Mouse (Mus musculus): ENCODE measurements at regions not wholly inside any gene's neighbourhood (a gene's known extent, or its start where the extent isn't known, plus 50 kb on each side); places are given as distances from the start of the nearest gene placed in this dataset.

DNA sequence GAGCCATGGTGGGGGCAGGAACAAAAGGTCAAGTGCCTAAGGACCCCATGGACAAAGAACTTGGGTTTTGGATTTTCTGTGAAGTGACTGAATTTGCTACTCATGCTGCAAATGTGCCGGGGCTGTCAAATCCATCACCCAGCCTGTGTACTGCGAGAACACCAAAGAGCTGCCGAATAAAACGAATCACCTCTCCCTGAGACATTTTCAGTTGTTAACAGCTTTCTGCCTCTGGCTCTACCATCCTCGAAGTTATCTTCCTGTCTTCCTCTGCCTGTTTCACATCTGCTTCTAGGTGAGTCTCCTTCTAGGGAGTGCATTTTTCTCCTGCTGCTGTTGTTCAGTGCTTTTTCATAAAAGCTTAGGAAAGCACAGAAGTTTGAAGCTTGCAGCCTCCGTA lies 283.3 kb upstream of the Gm21798 start:
- no peak overlapping the region for H3K9ac ChIP-seq (replicated peaks; ENCODE audit: low read depth)
- 39% methylated on average over 6 of the region's 6 CpGs for WGBS
- H3K4me3 ChIP-seq (ENCODE audit: low read depth, low read length), result no peak overlapping the region
- H3K27me3 ChIP-seq (replicated peaks; ENCODE audit: insufficient read depth, low read length), result no peaks in the 10 kb centered on the region
- no peak for ATAC-seq
- H3K36me3 ChIP-seq (ENCODE audit: insufficient read depth, low read length), result no peaks in the 10 kb centered on the region
- no peaks in the 10 kb centered on the region for H3K9me3 ChIP-seq (ENCODE audit: low read length)
- TF ChIP-seq CTCF (IDR thresholded peaks at IDR 0.05), result no peak
- no peak for TF ChIP-seq EP300 (IDR thresholded peaks at IDR 0.05)
- no peak overlapping the region for H3K27ac ChIP-seq (ENCODE audit: low read length)
- no peak overlapping the region for H3K4me2 ChIP-seq (replicated peaks; ENCODE audit: low read depth, low read length)
- H3K4me1 ChIP-seq (ENCODE audit: insufficient read depth, low read depth, low read length), result no peaks in the 10 kb centered on the region
- DNase-seq (ENCODE audit: low spot score), result no peak

DNA sequence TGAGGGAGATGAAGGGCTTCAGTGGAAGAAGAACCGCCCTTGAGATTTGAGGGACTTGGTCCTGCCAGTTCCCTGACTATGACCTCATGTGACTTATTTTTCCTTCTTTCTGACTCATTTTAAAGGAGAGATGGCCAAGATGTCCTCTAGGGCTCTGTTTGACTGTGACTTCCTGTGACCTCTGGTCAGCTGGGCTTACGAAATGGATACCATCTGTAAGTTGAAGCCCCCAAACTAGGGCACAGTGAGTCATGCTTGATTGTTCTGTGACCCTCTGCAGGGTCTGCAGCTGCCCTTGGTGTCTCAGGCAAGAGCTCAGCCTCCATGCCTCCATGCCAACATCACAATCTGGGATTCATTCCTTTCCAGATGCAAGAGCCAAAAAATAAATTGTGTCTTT lies 282.3 kb upstream of the Gm21798 start:
- H3K4me3 ChIP-seq (ENCODE audit: low read depth, low read length), result no peak overlapping the region
- no peak overlapping the region for H3K4me2 ChIP-seq (replicated peaks; ENCODE audit: low read depth, low read length)
- DNase-seq (ENCODE audit: low spot score) (no peak), ATAC-seq (no peak; the same call in 1 of the 2 replicates)
- H3K9me3 ChIP-seq (ENCODE audit: low read length), result no peaks in the 10 kb centered on the region
- H3K36me3 ChIP-seq (ENCODE audit: insufficient read depth, low read length), result no peaks in the 10 kb centered on the region
- no peaks in the 10 kb centered on the region for H3K27me3 ChIP-seq (replicated peaks; ENCODE audit: insufficient read depth, low read length)
- 82% methylated on average over 2 of the region's 2 CpGs for WGBS
- no peaks in the 10 kb centered on the region for H3K4me1 ChIP-seq (ENCODE audit: insufficient read depth, low read depth, low read length)
- H3K9ac ChIP-seq (replicated peaks; ENCODE audit: low read depth), result no peak overlapping the region
- H3K27ac ChIP-seq (ENCODE audit: low read length), result no peak overlapping the region
- no peak for TF ChIP-seq EP300 (IDR thresholded peaks at IDR 0.05)

DNA sequence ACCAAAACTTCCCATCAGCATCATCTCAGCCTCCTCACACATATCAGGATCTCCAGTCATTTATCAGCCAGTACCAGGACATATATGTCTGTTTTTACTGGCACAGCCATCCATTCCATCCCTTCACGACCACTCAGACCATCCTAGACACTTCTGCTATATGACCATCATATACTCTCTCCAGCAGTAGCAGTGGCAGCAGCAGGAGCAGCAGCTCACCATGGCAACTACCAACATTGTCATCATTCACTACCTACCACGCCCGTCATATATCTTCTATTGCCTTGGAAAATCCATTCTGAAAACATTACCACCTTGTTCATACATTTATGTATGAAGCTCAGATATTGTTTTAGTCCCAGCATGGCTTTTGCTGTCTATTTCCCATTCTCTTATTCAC lies 276.1 kb upstream of the Gm21798 start:
- Histone ChIP-seq H3K36me3 (ENCODE audit: insufficient read depth, low read length) (no peaks in the 10 kb centered on the region), H3K27ac (ENCODE audit: low read length) (no peak overlapping the region), H3K4me2 (replicated peaks; ENCODE audit: low read depth, low read length) (no peak overlapping the region), H3K9me3 (ENCODE audit: low read length) (no peaks in the 10 kb centered on the region), H3K27me3 (replicated peaks; ENCODE audit: insufficient read depth, low read length) (no peaks in the 10 kb centered on the region), H3K9ac (replicated peaks; ENCODE audit: low read depth) (no peak overlapping the region), H3K4me1 (ENCODE audit: insufficient read depth, low read depth, low read length) (no peaks in the 10 kb centered on the region), H3K4me3 (ENCODE audit: low read depth, low read length) (no peak overlapping the region)
- WGBS, result 77% methylated on average over 3 of the region's 3 CpGs
- TF ChIP-seq EP300 (IDR thresholded peaks at IDR 0.05) (no peak), CTCF (IDR thresholded peaks at IDR 0.05) (no peak)
- ATAC-seq (no peak), DNase-seq (ENCODE audit: low spot score) (no peak)

DNA sequence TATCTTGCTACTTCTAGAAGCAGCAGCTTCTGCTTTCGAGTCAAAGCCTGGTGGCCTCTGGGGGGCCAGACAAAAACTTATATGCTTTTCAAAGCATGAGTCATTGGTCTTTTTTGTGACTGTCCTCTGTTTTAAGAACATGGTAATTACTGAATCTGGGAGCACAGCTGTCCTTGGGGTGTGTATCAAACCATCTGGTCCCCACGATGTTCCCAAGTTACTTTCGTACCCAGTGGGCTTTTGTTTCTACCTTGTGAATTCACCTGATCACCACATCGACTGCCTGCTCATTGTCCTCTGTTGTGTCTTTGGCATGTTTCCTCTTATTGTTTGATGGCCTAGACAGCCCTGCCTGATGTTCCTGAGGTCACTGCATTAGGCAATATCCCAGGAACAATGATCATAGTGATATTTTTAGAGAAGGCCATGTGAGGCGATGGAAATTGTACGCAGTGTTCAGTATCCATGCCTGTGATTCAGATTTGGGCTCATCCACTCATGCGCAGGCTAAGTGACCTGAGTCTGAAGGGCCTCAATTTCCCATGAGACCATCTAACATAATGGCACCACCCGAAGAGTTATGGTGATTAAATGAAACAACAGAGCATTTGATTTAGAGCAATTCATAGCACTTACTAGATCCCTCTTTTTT lies 275.1 kb upstream of the Gm21798 start:
- Histone ChIP-seq H3K27ac (ENCODE audit: low read length) (no peak overlapping the region), H3K36me3 (ENCODE audit: insufficient read depth, low read length) (no peaks in the 10 kb centered on the region), H3K4me3 (ENCODE audit: low read depth, low read length) (no peak overlapping the region), H3K4me2 (replicated peaks; ENCODE audit: low read depth, low read length) (no peak overlapping the region), H3K4me1 (ENCODE audit: insufficient read depth, low read depth, low read length) (no peaks in the 10 kb centered on the region), H3K9ac (replicated peaks; ENCODE audit: low read depth) (no peak overlapping the region), H3K27me3 (replicated peaks; ENCODE audit: insufficient read depth, low read length) (no peaks in the 10 kb centered on the region), H3K9me3 (ENCODE audit: low read length) (no peaks in the 10 kb centered on the region)
- WGBS, result 70% methylated on average over 8 of the region's 8 CpGs
- no peak for DNase-seq (ENCODE audit: low spot score)
- TF ChIP-seq EP300 (IDR thresholded peaks at IDR 0.05) (no peak), CTCF (IDR thresholded peaks at IDR 0.05) (no peak)
- ATAC-seq, result no peak

DNA sequence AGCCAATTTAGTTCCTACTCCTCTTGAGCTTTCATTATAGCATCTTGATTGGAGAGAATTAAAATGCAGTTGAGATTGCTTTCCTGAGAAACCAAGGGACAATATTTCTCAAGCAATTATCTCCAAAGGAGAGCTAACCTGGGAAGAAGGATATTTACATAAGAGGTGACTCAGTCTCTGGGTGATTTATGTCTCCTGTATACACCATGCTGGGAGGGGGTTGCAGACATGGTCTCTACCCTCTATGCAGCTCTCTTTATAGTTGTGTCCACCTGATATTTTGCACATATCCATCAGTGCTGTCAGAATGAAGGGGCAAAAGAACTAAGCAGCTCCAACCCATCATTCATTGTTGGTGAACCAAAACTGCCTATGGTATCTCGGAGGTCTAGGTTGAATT lies 274.6 kb upstream of the Gm21798 start:
- no peak overlapping the region for H3K4me2 ChIP-seq (replicated peaks; ENCODE audit: low read depth, low read length)
- DNase-seq (ENCODE audit: low spot score), result no peak
- H3K27ac ChIP-seq (ENCODE audit: low read length), result no peak overlapping the region
- no peaks in the 10 kb centered on the region for H3K27me3 ChIP-seq (replicated peaks; ENCODE audit: insufficient read depth, low read length)
- H3K9me3 ChIP-seq (ENCODE audit: low read length), result no peaks in the 10 kb centered on the region
- H3K36me3 ChIP-seq (ENCODE audit: insufficient read depth, low read length), result no peaks in the 10 kb centered on the region
- no peak overlapping the region for H3K9ac ChIP-seq (replicated peaks; ENCODE audit: low read depth)
- no peak overlapping the region for H3K4me3 ChIP-seq (ENCODE audit: low read depth, low read length)
- no peak for TF ChIP-seq CTCF (IDR thresholded peaks at IDR 0.05)
- no peak for TF ChIP-seq EP300 (IDR thresholded peaks at IDR 0.05)
- no peaks in the 10 kb centered on the region for H3K4me1 ChIP-seq (ENCODE audit: insufficient read depth, low read depth, low read length)
- 80% methylated on average over 1 of the region's 1 CpGs for WGBS
- no peak for ATAC-seq

DNA sequence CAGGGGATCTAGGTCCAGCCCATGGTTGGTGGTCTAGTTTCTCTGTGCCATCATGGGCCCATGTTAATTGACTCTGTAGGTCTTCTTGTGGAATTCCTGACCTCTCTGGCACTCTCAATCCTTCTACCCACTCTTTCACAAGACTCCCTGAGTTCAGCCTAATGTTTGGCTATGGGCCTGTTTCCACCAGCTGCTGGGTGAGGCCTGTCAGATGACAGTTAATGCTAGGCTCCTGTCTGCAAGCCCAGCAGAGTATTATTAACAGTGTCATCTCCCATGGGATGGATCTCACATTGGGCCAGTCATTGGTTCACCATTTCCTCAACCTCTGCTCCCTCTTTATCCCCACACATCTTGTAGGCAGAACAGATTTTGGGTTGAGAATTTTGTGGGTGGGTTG lies 271.5 kb upstream of the Gm21798 start:
- no peaks in the 10 kb centered on the region for H3K36me3 ChIP-seq (ENCODE audit: insufficient read depth, low read length)
- ATAC-seq, result no peak
- H3K4me1 ChIP-seq (ENCODE audit: insufficient read depth, low read depth, low read length), result no peaks in the 10 kb centered on the region
- H3K4me2 ChIP-seq (replicated peaks; ENCODE audit: low read depth, low read length), result no peak overlapping the region
- H3K9me3 ChIP-seq (ENCODE audit: low read length), result no peaks in the 10 kb centered on the region
- TF ChIP-seq CTCF (IDR thresholded peaks at IDR 0.05), result no peak
- no peak for TF ChIP-seq EP300 (IDR thresholded peaks at IDR 0.05)
- no peak overlapping the region for H3K9ac ChIP-seq (replicated peaks; ENCODE audit: low read depth)
- DNase-seq (ENCODE audit: low spot score), result no peak
- no peaks in the 10 kb centered on the region for H3K27me3 ChIP-seq (replicated peaks; ENCODE audit: insufficient read depth, low read length)
- no peak overlapping the region for H3K27ac ChIP-seq (ENCODE audit: low read length)
- H3K4me3 ChIP-seq (ENCODE audit: low read depth, low read length), result no peak overlapping the region

DNA sequence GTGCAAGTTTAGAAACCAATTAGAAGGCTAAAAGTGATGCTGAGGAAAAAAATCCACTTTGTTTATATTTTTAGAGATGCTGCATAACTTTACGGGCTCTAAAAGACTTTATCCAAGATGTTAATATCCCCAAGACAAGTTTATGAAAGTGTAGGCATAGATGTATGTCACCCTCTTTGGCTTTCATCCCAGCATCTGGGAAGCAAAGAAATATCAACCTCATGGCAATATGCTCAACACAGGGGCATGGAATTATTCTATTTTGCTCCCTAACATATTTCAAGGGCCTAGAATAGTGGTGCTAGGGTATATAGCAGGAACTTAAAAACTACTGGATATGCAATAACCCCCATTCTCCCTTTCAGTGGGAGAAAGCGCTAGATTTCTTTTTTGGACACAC lies 260.0 kb upstream of the Gm21798 start:
- no peak for DNase-seq (ENCODE audit: low spot score)
- Histone ChIP-seq H3K4me3 (ENCODE audit: low read depth, low read length) (no peak overlapping the region), H3K4me2 (replicated peaks; ENCODE audit: low read depth, low read length) (no peak overlapping the region), H3K36me3 (ENCODE audit: insufficient read depth, low read length) (no peaks in the 10 kb centered on the region), H3K27me3 (replicated peaks; ENCODE audit: insufficient read depth, low read length) (no peaks in the 10 kb centered on the region), H3K9me3 (ENCODE audit: low read length) (no peaks in the 10 kb centered on the region), H3K27ac (ENCODE audit: low read length) (no peak overlapping the region), H3K4me1 (ENCODE audit: insufficient read depth, low read depth, low read length) (no peaks in the 10 kb centered on the region), H3K9ac (replicated peaks; ENCODE audit: low read depth) (no peak overlapping the region)
- ATAC-seq, result no peak
- TF ChIP-seq EP300 (IDR thresholded peaks at IDR 0.05) (no peak), CTCF (IDR thresholded peaks at IDR 0.05) (no peak)
- 69% methylated on average over 2 of the region's 2 CpGs for WGBS

Measured in lung, postnatal 0 days (tissue).